Mouse (Mus musculus) embryonic facial prominence, embryonic 14.5 days (tissue): ENCODE results near the gene Pigq. TPM values are rescaled to one million over a fixed set of nuclear protein-coding genes. Genes with fewer than 3 reads are reported as not detected.

Source experiments
- ATAC-seq: fragments of 200-750 bp; cut with Nextera tagmentation; 2 replicates; pipeline ENCODE4 v1.8.0; 2017; ENCODE audit warnings: low read depth, moderate number of reproducible peaks, moderate TSS enrichment
- DNase-seq: peaks from one replicate; pipeline ENCODE4 v3.0.0-alpha.2; 2015; ENCODE audit warnings: low spot score
- H3K27ac ChIP-seq: fragments of 300-500 bp; sonication (generic); replicated peaks from 2 replicates; pipeline ENCODE4 v1.5.1; 2014; ENCODE audit warnings: low read depth, mild to moderate bottlenecking, low read length, moderate library complexity
- H3K27me3 ChIP-seq: fragments of 300-500 bp; sonication (generic); replicated peaks from 2 replicates; pipeline ENCODE4 v1.6.1; 2014; ENCODE audit warnings: low read length; ENCODE audit not compliant: control insufficient read depth, insufficient read depth
- H3K36me3 ChIP-seq: fragments of 300-500 bp; sonication (generic); 2 replicates; pipeline ENCODE4 v1.6.1; 2014; ENCODE audit warnings: low read length, mixed read lengths; ENCODE audit not compliant: control insufficient read depth, insufficient read depth
- H3K4me1 ChIP-seq: fragments of 300-500 bp; sonication (generic); 2 replicates; pipeline ENCODE4 v1.6.1; 2014; ENCODE audit warnings: antibody characterized with exemption, low read length; ENCODE audit not compliant: control insufficient read depth, insufficient read depth
- H3K4me2 ChIP-seq: fragments of 300-500 bp; sonication (generic); 2 replicates; pipeline ENCODE4 v1.6.1; 2014; ENCODE audit warnings: low read depth, mild to moderate bottlenecking, low read length, moderate library complexity, mixed read lengths
- H3K4me3 ChIP-seq: fragments of 300-500 bp; sonication (generic); 2 replicates; pipeline ENCODE4 v1.5.1; 2014; ENCODE audit warnings: low read depth, mild to moderate bottlenecking, low read length
- H3K9ac ChIP-seq: fragments of 300-500 bp; sonication (generic); 2 replicates; pipeline ENCODE4 v1.6.1; 2014; ENCODE audit warnings: low read depth, mild to moderate bottlenecking, low read length, moderate library complexity, mixed read lengths
- H3K9me3 ChIP-seq: fragments of 300-500 bp; sonication (generic); 2 replicates; pipeline ENCODE4 v1.6.1; 2016; ENCODE audit warnings: low read length; ENCODE audit not compliant: control insufficient read depth
- WGBS: fragments of 180-500 bp; shearing (Covaris S2); extraction: QIAGEN DNeasy Blood & Tissue Kit; methylation state at CpG from one replicate; pipeline ENCODE4 v1.1.7; 2014; 5-methylcytosine and 5-hydroxymethylcytosine counted together
- polyA plus RNA-seq: library from polyadenylated mRNA; unstranded; fragments of >200 nt; fragmentation: Nextera tagmentation; extraction: Ambion mirVana; gene quantifications from 2 replicates; pipeline ENCODE4 v1.2.1, GENCODE M21; 2014

The Pigq gene
- polyA plus RNA-seq, result 51.8 and 52.2 TPM in 2 replicates

- Histone ChIP-seq H3K27me3 (no peaks in the 10 kb centered on the region), H3K9ac (no peak within 1 kb of the TSS), H3K27ac (no peak within 1 kb of the TSS), H3K4me2 (no peak within 1 kb of the TSS), H3K9me3 (no peaks in the 10 kb centered on the region), H3K4me1 (peaks cover 18% of the 10 kb centered on the region), H3K36me3 (no peaks in the 10 kb centered on the region), H3K4me3 (no peak within 1 kb of the TSS)
- 53% methylated on average over 4 of the region's 6 CpGs for WGBS
- ATAC-seq (no peak), DNase-seq (no peak)
Measured at GRCm38 (mm10) chr17:25944366-25945163, at the start of gene Pigq, which contains the start of gene Nhlrc4. Gene Pigq, minus strand, starts transcription at chr17:25944936. Gene Nhlrc4, minus strand, starts transcription at chr17:25944961.

- Histone ChIP-seq H3K9ac (no peak overlapping the region), H3K9me3 (no peaks in the 10 kb centered on the region), H3K27ac (no peak overlapping the region), H3K4me2 (no peak overlapping the region), H3K27me3 (no peaks in the 10 kb centered on the region), H3K4me1 (no peaks in the 10 kb centered on the region), H3K4me3 (no peak overlapping the region), H3K36me3 (peaks cover 76% of the 10 kb centered on the region)
- WGBS, result 90% methylated on average over 3 of the region's 3 CpGs
- DNase-seq (no peak), ATAC-seq (no peak)
Measured at GRCm38 (mm10) chr17:25993489-25993888, 48.8 kb upstream of the Pigq start.

- Histone ChIP-seq H3K36me3 (peaks cover 71% of the 10 kb centered on the region), H3K9ac (no peak overlapping the region), H3K27ac (no peak overlapping the region), H3K4me3 (no peak overlapping the region), H3K4me2 (no peak overlapping the region), H3K4me1 (no peaks in the 10 kb centered on the region), H3K9me3 (no peaks in the 10 kb centered on the region), H3K27me3 (no peaks in the 10 kb centered on the region)
- DNase-seq, result no peak
- ATAC-seq, result no peak
- 95% methylated on average over 4 of the region's 4 CpGs for WGBS
Measured at GRCm38 (mm10) chr17:25992274-25992673, 47.5 kb upstream of the Pigq start.

- H3K36me3 ChIP-seq, result peaks cover 65% of the 10 kb centered on the region
- no peaks in the 10 kb centered on the region for H3K9me3 ChIP-seq
- no peak overlapping the region for H3K4me3 ChIP-seq
- DNase-seq, result no peak
- H3K4me1 ChIP-seq, result no peaks in the 10 kb centered on the region
- no peaks in the 10 kb centered on the region for H3K27me3 ChIP-seq
- 89% methylated on average over 5 of the region's 5 CpGs for WGBS
- no peak overlapping the region for H3K27ac ChIP-seq
- H3K9ac ChIP-seq, result no peak overlapping the region
- no peak for ATAC-seq
- no peak overlapping the region for H3K4me2 ChIP-seq
Measured at GRCm38 (mm10) chr17:25990331-25990730, 45.6 kb upstream of the Pigq start.

- peaks cover 11% of the 10 kb centered on the region for H3K4me1 ChIP-seq
- H3K9ac ChIP-seq, result peak within 1 kb of the TSS; percentile 88
- peak; percentile 100 for ATAC-seq
- peak within 1 kb of the TSS; percentile 76 for H3K4me3 ChIP-seq
- peak; percentile 99 for DNase-seq
- H3K27ac ChIP-seq, result peak within 1 kb of the TSS; percentile 88
- H3K9me3 ChIP-seq, result no peaks in the 10 kb centered on the region
- H3K36me3 ChIP-seq, result peaks cover 19% of the 10 kb centered on the region
- WGBS, result under 1% methylated on average over 55 of the region's 91 CpGs
- peak within 1 kb of the TSS; percentile 83 for H3K4me2 ChIP-seq
- H3K27me3 ChIP-seq, result no peaks in the 10 kb centered on the region
Measured at GRCm38 (mm10) chr17:25985306-25986294, 40.9 kb upstream of the Pigq start, which contains the start of gene Capn15. Gene Capn15, minus strand, starts transcription at chr17:25985796.

DNA sequence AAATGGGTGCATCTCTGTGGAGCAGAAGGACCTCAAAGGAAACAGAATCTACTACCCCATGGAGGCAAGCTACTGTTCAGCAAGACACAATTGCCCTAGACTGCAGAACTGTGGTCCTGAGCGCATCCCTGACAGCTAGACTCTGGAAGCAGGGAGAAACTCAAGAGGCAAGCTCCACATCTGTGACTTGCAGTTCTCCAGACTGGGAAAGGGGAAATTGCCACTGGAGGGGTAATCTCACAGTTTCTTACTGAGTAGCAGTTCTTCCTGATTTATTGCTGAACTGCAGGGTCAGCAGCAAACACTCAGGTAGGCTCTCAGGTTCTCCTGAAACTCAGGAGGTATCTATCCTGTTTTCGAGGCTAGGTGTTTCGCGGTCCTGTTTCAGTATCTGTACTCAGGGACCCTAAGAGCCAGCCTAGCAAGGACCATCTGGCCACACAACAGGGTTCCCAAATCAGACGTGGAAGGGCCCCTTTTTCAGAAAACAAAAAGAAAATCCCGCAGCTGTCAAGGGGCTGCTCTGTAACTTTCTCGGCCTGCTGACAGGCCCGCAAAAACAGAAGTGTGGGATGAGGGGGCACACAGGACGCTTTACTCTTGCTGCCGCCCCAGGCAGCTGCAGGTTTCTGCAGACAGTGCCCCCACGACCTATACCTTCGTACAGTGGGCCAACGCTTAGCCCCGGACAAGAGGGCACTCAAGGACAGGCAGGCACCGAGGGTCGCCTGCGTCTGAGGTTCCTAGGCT, 40.0 kb upstream of the Pigq start:
- DNase-seq (no peak), ATAC-seq (no peak)
- no peaks in the 10 kb centered on the region for H3K9me3 ChIP-seq
- peak overlapping the region; percentile 88 for H3K9ac ChIP-seq
- H3K4me3 ChIP-seq, result peak overlapping the region; percentile 76
- H3K4me2 ChIP-seq, result peak overlapping the region; percentile 83
- H3K4me1 ChIP-seq, result peaks cover 11% of the 10 kb centered on the region
- peaks cover 11% of the 10 kb centered on the region for H3K36me3 ChIP-seq
- no peaks in the 10 kb centered on the region for H3K27me3 ChIP-seq
- H3K27ac ChIP-seq, result peak overlapping the region; percentile 88
- 11% methylated on average over 15 of the region's 17 CpGs for WGBS

GRCm38 (mm10) chr17:25984066-25984465, 39.3 kb upstream of the Pigq start:
- H3K4me3 ChIP-seq, result peak overlapping the region; percentile 76
- 0 out of 2 replicates have a peak, but pooled peaks cover 6% of the 10 kb centered on the region for H3K36me3 ChIP-seq
- H3K9ac ChIP-seq, result peak overlapping the region; percentile 88
- no peaks in the 10 kb centered on the region for H3K27me3 ChIP-seq
- no peak for DNase-seq
- no peaks in the 10 kb centered on the region for H3K9me3 ChIP-seq
- no peak overlapping the region for H3K27ac ChIP-seq
- WGBS, result 100% methylated on average over 1 of the region's 1 CpGs
- H3K4me1 ChIP-seq, result peaks cover 16% of the 10 kb centered on the region
- H3K4me2 ChIP-seq, result peak overlapping the region; percentile 83
- no peak for ATAC-seq

- H3K4me2 ChIP-seq, result no peak overlapping the region
- H3K9ac ChIP-seq, result no peak overlapping the region
- no peak overlapping the region for H3K27ac ChIP-seq
- no peaks in the 10 kb centered on the region for H3K27me3 ChIP-seq
- peaks cover 16% of the 10 kb centered on the region for H3K4me1 ChIP-seq
- DNase-seq (no peak), ATAC-seq (no peak)
- H3K4me3 ChIP-seq, result no peak overlapping the region
- no peaks in the 10 kb centered on the region for H3K9me3 ChIP-seq
- 92% methylated on average over 3 of the region's 3 CpGs for WGBS
- no peaks in the 10 kb centered on the region for H3K36me3 ChIP-seq
Measured at GRCm38 (mm10) chr17:25982913-25983312, 38.2 kb upstream of the Pigq start.
